10 mouse cellular contexts compared by ENCODE assay signal in the genomic region with DNA sequence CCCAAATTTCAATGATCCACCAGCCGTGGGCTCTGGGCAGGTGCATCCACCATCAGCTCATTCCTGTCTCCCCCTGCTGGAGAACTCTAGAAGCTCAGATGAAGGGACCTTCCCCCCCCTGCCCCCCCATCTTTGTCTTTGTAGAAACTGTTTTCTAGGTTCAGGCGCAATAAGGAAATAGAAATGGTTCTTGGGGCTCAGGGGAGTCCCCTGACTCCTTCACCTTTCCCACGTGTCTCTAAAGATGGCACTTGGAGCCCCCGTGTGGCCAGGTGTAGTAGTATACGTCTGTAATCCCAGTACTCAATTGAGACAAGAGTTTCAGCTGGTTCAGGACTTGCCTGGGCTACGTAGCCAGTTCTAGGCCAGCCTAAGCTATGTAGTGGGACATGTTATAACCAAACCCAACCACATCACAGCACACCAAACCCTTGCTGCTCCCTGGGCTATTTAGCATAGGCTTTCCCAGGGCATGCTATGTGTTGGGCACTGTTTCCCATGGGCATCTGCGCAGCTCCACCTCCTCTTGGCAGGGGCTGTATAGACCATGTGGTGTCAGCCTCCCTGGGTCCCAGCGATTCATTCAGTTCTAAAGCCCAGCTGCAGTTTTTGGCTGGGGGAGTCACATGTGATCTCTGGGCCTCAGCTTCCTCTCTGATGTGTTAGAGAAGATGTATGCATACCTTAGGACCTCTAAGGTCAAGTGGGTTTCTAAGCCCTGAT. TPM values are rescaled to one million over a fixed set of nuclear protein-coding genes. Genes with fewer than 3 reads are reported as not detected.
DNase-seq lines count a peak whose midpoint lies in the region; ATAC-seq and TF ChIP-seq lines count a peak whose summit lies in the region.
"Had no signal": no experiment of that assay in that cellular context is flagged by ENCODE, and none has a peak within 500 bp of the region (broad histone marks: within the 10 kb centered on the region; RNA-seq: fewer than 3 reads in every experiment).

No protein-coding gene starts in this region.

- no peaks in the 10 kb centered on the region for H3K9me3 ChIP-seq in kidney, embryonic 15.5 days (replicated peaks)
- H3K9me3 ChIP-seq in neural tube, embryonic 14.5 days (ENCODE audit: control insufficient read depth, low read length), result no peaks in the 10 kb centered on the region
- H3K9me3 ChIP-seq in neural tube, embryonic 15.5 days (replicated peaks), result no peaks in the 10 kb centered on the region
- H3K9me3 ChIP-seq: heart, embryonic 13.5 days had no signal

- H3K27me3 ChIP-seq in kidney, adult 2 months (replicated peaks; ENCODE audit: control insufficient read depth, insufficient read depth, low read length), result no peaks in the 10 kb centered on the region
- H3K27me3 ChIP-seq in kidney, embryonic 15.5 days, result no peaks in the 10 kb centered on the region
- H3K27me3 ChIP-seq in neural tube, embryonic 14.5 days (ENCODE audit: control insufficient read depth, insufficient read depth, low read length), result no peaks in the 10 kb centered on the region
- no peaks in the 10 kb centered on the region for H3K27me3 ChIP-seq in neural tube, embryonic 15.5 days (replicated peaks)
- no peaks in the 10 kb centered on the region for H3K27me3 ChIP-seq in splenic B cell, adult 2 months (ENCODE audit: control insufficient read depth, insufficient read depth, low read length, poor library complexity, severe bottlenecking)

- ATAC-seq in kidney, embryonic 15.5 days (replicated peaks; ENCODE audit: low FRiP score), result no peak
- peak; percentile 41; the same call in 1 of the 2 replicates for ATAC-seq in neural tube, embryonic 14.5 days (ENCODE audit: low read depth)
- ATAC-seq in neural tube, embryonic 15.5 days (ENCODE audit: low FRiP score), result no peak

- peak; percentile 18 for DNase-seq in kidney, adult 2 months
- peak; percentile 45 for DNase-seq in R1 (ENCODE audit: low read depth, low spot score)
- DNase-seq in splenic B cell, adult 2 months (ENCODE audit: low read depth, low spot score), result peak; percentile 48
- no peak for DNase-seq in adipocyte (ENCODE audit: low spot score)
- no peak for DNase-seq in left cerebral cortex, adult 18-20 months (ENCODE audit: low spot score in 2 of 2)
- DNase-seq: cerebellum, adult 9-11 months had no signal

- TF ChIP-seq CTCF in kidney, adult 2 months (conservative IDR thresholded peaks at IDR 0.05; ENCODE audit: insufficient read depth, insufficient read length, low read depth, low read length), result peak; percentile 33; the same call in 1 of the 2 replicates

- no peak overlapping the region for H3K9ac ChIP-seq in kidney, embryonic 15.5 days
- no peak overlapping the region for H3K9ac ChIP-seq in neural tube, embryonic 14.5 days (replicated peaks; ENCODE audit: low read depth, low read length)
- H3K9ac ChIP-seq in neural tube, embryonic 15.5 days (replicated peaks), result no peak overlapping the region
- H3K9ac ChIP-seq: heart, embryonic 13.5 days had no signal

- H3K4me3 ChIP-seq in kidney, adult 2 months (ENCODE audit: insufficient read depth, low read depth, low read length), result no peak overlapping the region
- no peak overlapping the region for H3K4me3 ChIP-seq in kidney, embryonic 15.5 days (replicated peaks)
- H3K4me3 ChIP-seq in neural tube, embryonic 14.5 days (ENCODE audit: low read depth, low read length), result no peak overlapping the region
- no peak overlapping the region for H3K4me3 ChIP-seq in neural tube, embryonic 15.5 days (replicated peaks)
- H3K4me3 ChIP-seq: heart, embryonic 13.5 days had no signal

- H3K27ac ChIP-seq in kidney, adult 2 months (ENCODE audit: insufficient read depth, low read depth, low read length), result no peak overlapping the region
- no peak overlapping the region for H3K27ac ChIP-seq in kidney, embryonic 15.5 days
- no peak overlapping the region for H3K27ac ChIP-seq in neural tube, embryonic 14.5 days (ENCODE audit: low read depth, low read length)
- H3K27ac ChIP-seq in neural tube, embryonic 15.5 days (replicated peaks), result no peak overlapping the region
- H3K27ac ChIP-seq: heart, embryonic 13.5 days had no signal

- H3K36me3 ChIP-seq in kidney, adult 2 months (ENCODE audit: control insufficient read depth, insufficient read depth, low read length), result no peaks in the 10 kb centered on the region
- H3K36me3 ChIP-seq in kidney, embryonic 15.5 days, result no peaks in the 10 kb centered on the region
- no peaks in the 10 kb centered on the region for H3K36me3 ChIP-seq in neural tube, embryonic 14.5 days (ENCODE audit: control insufficient read depth, insufficient read depth, low read length)
- H3K36me3 ChIP-seq in neural tube, embryonic 15.5 days, result no peaks in the 10 kb centered on the region
- H3K36me3 ChIP-seq in splenic B cell, adult 2 months (ENCODE audit: control insufficient read depth, insufficient read depth, low read length, poor library complexity, severe bottlenecking), result no peaks in the 10 kb centered on the region
- H3K36me3 ChIP-seq: heart, embryonic 13.5 days had no signal

- TF ChIP-seq POLR2A in kidney, adult 2 months (IDR thresholded peaks at IDR 0.05; ENCODE audit: low read depth, low read length), result no peak

- no peak overlapping the region for H3K4me2 ChIP-seq in kidney, embryonic 15.5 days
- no peak overlapping the region for H3K4me2 ChIP-seq in neural tube, embryonic 14.5 days (ENCODE audit: low read depth, low read length)
- H3K4me2 ChIP-seq in neural tube, embryonic 15.5 days, result no peak overlapping the region
- H3K4me2 ChIP-seq: heart, embryonic 13.5 days had no signal

- 63% methylated on average over 8 of the region's 8 CpGs for WGBS in kidney, adult 2 months
- WGBS in kidney, embryonic 15.5 days, result 62% methylated on average over 8 of the region's 8 CpGs
- 64% methylated on average over 8 of the region's 8 CpGs for WGBS in neural tube, embryonic 14.5 days
- WGBS in neural tube, embryonic 15.5 days, result 62% methylated on average over 8 of the region's 8 CpGs

- no peaks in the 10 kb centered on the region for H3K4me1 ChIP-seq in kidney, adult 2 months (ENCODE audit: control insufficient read depth, insufficient read depth, low read length)
- peaks cover 30% of the 10 kb centered on the region for H3K4me1 ChIP-seq in kidney, embryonic 15.5 days
- H3K4me1 ChIP-seq in neural tube, embryonic 14.5 days (ENCODE audit: control insufficient read depth, insufficient read depth, low read length), result peaks cover 9% of the 10 kb centered on the region; the same call in 1 of the 2 replicates
- H3K4me1 ChIP-seq in neural tube, embryonic 15.5 days, result peaks cover 24% of the 10 kb centered on the region
- H3K4me1 ChIP-seq: heart, embryonic 13.5 days had no signal

RNA-seq across cellular contexts. Expression of gene Gna12, which starts 27.4 kb away (rescaled TPM):
- polyA plus RNA-seq in kidney, adult 2 months (2012; rRNA removed), result 122 and 136 TPM in 2 replicates
- polyA plus RNA-seq in kidney, embryonic 15.5 days (2015; fragmentation: Nextera tagmentation; extraction: Ambion mirVana), result 15.9 and 16.1 TPM in 2 replicates
- 17.0 and 19.5 TPM in 2 replicates for polyA plus RNA-seq in neural tube, embryonic 14.5 days (2014; fragmentation: Nextera tagmentation; extraction: Ambion mirVana)
- polyA plus RNA-seq in neural tube, embryonic 15.5 days (2015; fragmentation: Nextera tagmentation; extraction: Ambion mirVana), result 17.7 and 43.8 TPM in 2 replicates
- total RNA-seq in left cerebral cortex, adult 18-20 months (2021), result 10 to 100 TPM; 61.3 to 71.0 TPM

Comparison
In these comparisons a context has a peak if more than half of its experiments do, and no peak if none do; other contexts are left out.
1. DNase-seq: peak in kidney, adult 2 months (single experiment), R1 (single experiment) and splenic B cell, adult 2 months (single experiment); none in adipocyte (single experiment) and left cerebral cortex, adult 18-20 months (0 of 2).